Mouse (Mus musculus) testis, adult 2 months (tissue): Measurements from ENCODE around the gene Tnc. TPM values are rescaled to one million over a fixed set of nuclear protein-coding genes. Genes with fewer than 3 reads are reported as not detected.

Source experiments
- H3K27ac ChIP-seq: fragments of 200-500 bp; 2 replicates; pipeline ENCODE4 v1.5.1; 2012; ENCODE audit warnings: low read depth, low read length; ENCODE audit not compliant: control insufficient read depth, insufficient read depth
- H3K27me3 ChIP-seq: fragments of 200-500 bp; 2 replicates; pipeline ENCODE4 v1.6.1; 2012; ENCODE audit warnings: mild to moderate bottlenecking, low read length, moderate library complexity; ENCODE audit not compliant: control insufficient read depth, insufficient read depth
- H3K36me3 ChIP-seq: fragments of 200-500 bp; 2 replicates; pipeline ENCODE4 v1.6.1; 2012; ENCODE audit warnings: mild to moderate bottlenecking, low read length; ENCODE audit not compliant: control insufficient read depth, insufficient read depth
- H3K4me1 ChIP-seq: fragments of 200-500 bp; 2 replicates; pipeline ENCODE4 v1.6.1; 2012; ENCODE audit warnings: low read length; ENCODE audit not compliant: control insufficient read depth, insufficient read depth
- H3K4me3 ChIP-seq: fragments of 200-500 bp; 2 replicates; pipeline ENCODE4 v1.5.1; 2012; ENCODE audit warnings: low read depth, mild to moderate bottlenecking, low read length, moderate library complexity, mixed read lengths; ENCODE audit not compliant: control insufficient read depth
- CTCF ChIP-seq: fragments of 200-500 bp; IDR thresholded peaks from 2 replicates; pipeline ENCODE4 v1.5.1; 2012; ENCODE audit warnings: low read depth, mild to moderate bottlenecking, inconsistent platforms, low read length, moderate library complexity; ENCODE audit not compliant: control insufficient read depth, insufficient read depth, insufficient replicate concordance
- POLR2A ChIP-seq: fragments of 200-500 bp; IDR thresholded peaks from 2 replicates; pipeline ENCODE4 v1.6.1; 2012; ENCODE audit warnings: low read depth, mild to moderate bottlenecking, inconsistent platforms, low read length, moderate library complexity; ENCODE audit not compliant: control insufficient read depth
- polyA plus RNA-seq: library from polyadenylated mRNA; depleted of rRNA; stranded (reverse); fragments of >200 nt; gene quantifications from 2 replicates; pipeline ENCODE4 v1.2.3, GENCODE M21; 2012

The Tnc gene
- polyA plus RNA-seq, 1 experiment, result 0.57 TPM

DNA sequence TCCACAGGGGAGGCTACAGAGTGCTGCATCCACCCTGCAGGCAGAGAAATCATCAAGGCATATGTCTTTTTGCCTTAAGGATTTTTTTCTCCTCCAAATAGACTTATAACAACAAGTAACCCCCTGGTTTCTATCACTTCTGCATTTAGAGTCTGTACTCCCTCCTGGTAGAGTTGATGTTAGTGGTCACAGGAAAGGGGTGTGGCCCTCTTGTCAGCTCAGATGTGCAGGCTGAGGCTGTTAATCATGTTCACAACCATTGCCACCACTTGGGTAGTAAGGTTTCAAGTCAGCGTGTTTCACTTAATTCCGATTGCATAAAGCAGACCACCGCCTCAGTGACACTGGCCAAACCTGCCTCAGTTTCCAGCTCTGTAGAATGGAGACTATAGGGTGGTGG, 103.9 kb downstream of the Tnc start:
- TF ChIP-seq POLR2A, result no peak
- TF ChIP-seq CTCF, result no peak
- no peak overlapping the region for H3K27ac ChIP-seq
- H3K36me3 ChIP-seq, result no peaks in the 10 kb centered on the region
- no peaks in the 10 kb centered on the region for H3K27me3 ChIP-seq
- H3K4me1 ChIP-seq, result no peaks in the 10 kb centered on the region
- no peak overlapping the region for H3K4me3 ChIP-seq

DNA sequence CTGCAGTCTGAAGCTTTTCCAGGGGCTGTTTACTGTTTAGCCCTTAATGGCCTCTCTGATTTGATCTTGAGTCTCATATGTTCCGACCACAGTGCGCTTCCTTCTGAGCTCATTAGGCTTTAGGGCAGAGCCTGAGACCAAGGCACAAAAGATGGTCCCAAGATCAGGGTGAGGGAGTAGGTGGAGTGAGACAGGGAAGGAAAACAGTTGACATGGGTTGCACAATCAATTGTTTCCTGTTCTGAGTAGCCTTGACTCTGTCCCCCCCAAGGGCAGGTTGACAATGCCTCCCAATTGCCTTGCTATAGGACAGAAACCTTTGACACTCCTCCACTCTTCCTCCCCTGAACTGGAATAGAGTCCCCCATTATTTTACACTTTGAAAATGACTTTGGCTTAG, 105.4 kb downstream of the Tnc start:
- Histone ChIP-seq H3K4me1 (no peaks in the 10 kb centered on the region), H3K27ac (no peak overlapping the region), H3K27me3 (no peaks in the 10 kb centered on the region), H3K4me3 (no peak overlapping the region), H3K36me3 (no peaks in the 10 kb centered on the region)
- TF ChIP-seq CTCF (no peak), POLR2A (no peak)

DNA sequence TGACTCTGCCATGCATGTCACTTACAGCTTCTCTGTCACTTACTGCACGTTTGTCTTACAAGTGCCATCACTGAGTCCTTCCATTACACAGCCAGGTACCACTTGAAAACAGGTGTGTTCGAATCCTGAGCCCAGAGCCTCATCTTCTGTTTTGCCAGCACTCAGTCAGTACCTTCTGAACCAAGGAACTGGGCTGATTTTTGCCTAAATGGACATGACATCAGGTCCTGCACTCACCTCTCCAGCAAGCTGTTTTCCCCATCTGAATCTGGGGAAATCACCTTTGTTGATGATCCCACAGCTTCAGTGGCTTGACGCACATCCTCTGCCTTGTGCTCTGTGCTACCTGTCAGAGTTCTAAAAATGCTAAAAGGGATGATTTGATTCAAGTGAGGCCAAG, 107.4 kb downstream of the Tnc start:
- Histone ChIP-seq H3K27me3 (no peaks in the 10 kb centered on the region), H3K36me3 (no peaks in the 10 kb centered on the region), H3K27ac (no peak overlapping the region), H3K4me3 (no peak overlapping the region), H3K4me1 (no peaks in the 10 kb centered on the region)
- TF ChIP-seq CTCF (no peak), POLR2A (no peak)

DNA sequence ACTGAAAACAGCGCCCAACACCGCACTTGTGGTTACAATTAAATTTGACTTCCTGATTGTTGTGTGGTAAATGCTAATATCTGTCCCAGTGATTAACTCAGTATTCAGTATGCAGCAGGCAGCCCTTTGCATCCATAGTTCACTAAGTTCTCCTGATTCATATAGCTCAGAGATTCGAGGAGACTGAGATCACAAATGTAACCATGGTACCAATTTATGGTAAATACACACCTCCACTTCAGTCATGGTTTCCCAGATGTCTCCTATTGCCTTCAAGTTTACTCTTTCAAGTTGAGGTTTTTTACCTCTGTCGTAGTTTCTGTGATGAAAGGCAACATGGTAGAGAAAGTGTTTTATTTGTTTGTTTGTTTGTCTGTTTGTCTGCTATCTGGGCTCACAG, 110.9 kb downstream of the Tnc start:
- TF ChIP-seq CTCF (no peak), POLR2A (no peak)
- Histone ChIP-seq H3K27ac (no peak overlapping the region), H3K36me3 (no peaks in the 10 kb centered on the region), H3K4me1 (no peaks in the 10 kb centered on the region), H3K27me3 (no peaks in the 10 kb centered on the region), H3K4me3 (no peak overlapping the region)

DNA sequence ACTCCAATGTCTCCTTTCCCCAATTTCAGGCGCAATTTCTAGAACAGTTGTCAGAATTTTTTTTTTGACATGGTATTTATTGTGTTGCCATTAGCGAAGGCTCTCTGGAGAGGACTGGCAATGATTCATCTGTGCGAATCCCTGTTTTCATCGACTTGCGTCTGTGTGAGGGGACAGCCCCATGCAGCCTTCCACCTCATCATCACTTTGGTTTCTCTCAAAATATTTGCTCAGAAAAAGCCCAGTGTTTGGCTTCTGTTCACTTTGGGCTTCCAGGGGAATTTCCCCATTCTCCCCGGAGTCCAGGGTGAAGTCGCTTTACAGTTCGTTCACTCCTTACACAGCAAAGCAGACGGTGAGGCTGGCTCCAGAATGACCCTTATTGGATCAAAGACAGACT, 111.5 kb downstream of the Tnc start:
- no peak overlapping the region for H3K4me3 ChIP-seq
- H3K27me3 ChIP-seq, result no peaks in the 10 kb centered on the region
- no peak for TF ChIP-seq POLR2A
- TF ChIP-seq CTCF, result no peak
- no peaks in the 10 kb centered on the region for H3K4me1 ChIP-seq
- no peaks in the 10 kb centered on the region for H3K36me3 ChIP-seq
- H3K27ac ChIP-seq, result no peak overlapping the region

DNA sequence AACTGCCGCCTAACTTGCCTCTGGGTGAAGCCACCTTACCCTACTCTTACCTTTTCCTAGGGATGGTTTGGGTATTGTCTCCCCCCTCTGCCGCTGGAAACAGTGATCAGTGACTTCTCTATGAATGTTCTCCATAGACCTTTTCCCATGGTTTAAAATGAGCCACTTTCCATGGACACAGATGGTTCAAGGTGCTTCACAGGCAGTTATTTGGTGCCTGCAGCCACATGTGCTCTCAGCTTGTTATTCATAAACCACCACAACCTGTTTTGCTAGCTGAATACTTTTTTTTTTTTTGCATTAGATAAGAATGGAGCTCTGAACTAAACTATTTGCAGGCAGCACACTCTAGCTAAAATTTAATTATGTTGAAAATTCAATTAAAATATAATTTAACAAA, 116.0 kb downstream of the Tnc start:
- TF ChIP-seq POLR2A, result no peak
- no peak for TF ChIP-seq CTCF
- Histone ChIP-seq H3K27ac (no peak overlapping the region), H3K36me3 (no peaks in the 10 kb centered on the region), H3K27me3 (no peaks in the 10 kb centered on the region), H3K4me1 (no peaks in the 10 kb centered on the region), H3K4me3 (no peak overlapping the region)

DNA sequence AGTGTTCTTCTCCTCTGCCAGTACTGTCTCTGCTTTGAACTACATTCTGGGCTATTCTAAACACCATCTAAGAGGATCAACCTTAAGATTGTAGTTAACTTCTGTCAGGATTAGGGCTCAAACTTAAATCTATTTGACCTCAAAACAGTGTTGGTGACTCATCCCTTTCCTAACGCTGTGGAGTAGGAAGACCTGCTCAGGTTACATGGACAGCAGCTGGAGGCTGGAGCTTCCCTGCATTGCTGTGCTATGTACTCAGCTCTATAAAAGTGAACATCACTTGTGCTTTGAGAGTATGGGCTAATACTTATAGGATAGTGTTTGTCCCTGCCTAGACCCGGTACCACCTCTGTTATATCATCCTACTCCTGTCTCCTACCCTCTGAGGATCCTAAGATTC, 117.3 kb downstream of the Tnc start:
- Histone ChIP-seq H3K4me1 (no peaks in the 10 kb centered on the region), H3K36me3 (no peaks in the 10 kb centered on the region), H3K27ac (no peak overlapping the region), H3K27me3 (no peaks in the 10 kb centered on the region), H3K4me3 (no peak overlapping the region)
- TF ChIP-seq POLR2A, result no peak
- TF ChIP-seq CTCF, result no peak

DNA sequence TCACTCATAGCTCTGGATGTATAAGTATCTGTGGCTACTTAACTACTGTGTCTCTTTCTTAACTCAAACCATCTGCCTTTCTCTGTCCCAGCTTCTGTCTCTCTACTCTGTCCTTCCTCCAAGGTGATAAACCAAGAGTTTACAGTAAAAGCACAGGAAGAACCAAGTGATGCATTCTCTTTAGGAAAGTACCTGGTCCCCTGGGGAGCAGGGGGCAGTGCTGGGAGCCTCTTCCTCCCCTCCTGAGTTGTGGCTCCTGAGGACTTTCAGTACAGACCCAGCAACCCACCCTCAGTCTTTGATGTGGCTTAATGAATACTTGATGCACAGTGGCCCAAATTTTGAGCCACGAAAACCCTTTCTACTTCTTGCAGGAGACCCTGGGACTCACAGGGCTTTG, 118.6 kb downstream of the Tnc start:
- Histone ChIP-seq H3K27ac (no peak overlapping the region), H3K4me1 (no peaks in the 10 kb centered on the region), H3K27me3 (no peaks in the 10 kb centered on the region), H3K36me3 (no peaks in the 10 kb centered on the region), H3K4me3 (no peak overlapping the region)
- no peak for TF ChIP-seq CTCF
- no peak for TF ChIP-seq POLR2A
